Mouse (Mus musculus): ENCODE data around the gene Prrt3.

Gene Prrt3

GRCm38 (mm10) chr6:113464040-113464439 is 37.7 kb downstream of the Prrt3 start:
- in situ Hi-C loops (cut with MboI; ENCODE audit: low pct_unique_long_range_greater_than_20kb in 1 of 2, low sequenced_read_pairs in 2 of 2, unreplicated experiment in 1 of 2): no loop called here

- in situ Hi-C loops (cut with MboI; ENCODE audit: low pct_unique_long_range_greater_than_20kb in 1 of 2, low sequenced_read_pairs in 2 of 2, unreplicated experiment in 1 of 2): no loop called here
Observed at GRCm38 (mm10) chr6:113458635-113459034, 43.1 kb downstream of the Prrt3 start.

- in situ Hi-C loops (cut with MboI; ENCODE audit: low pct_unique_long_range_greater_than_20kb in 1 of 2, low sequenced_read_pairs in 2 of 2, unreplicated experiment in 1 of 2): no loop called here
Observed at GRCm38 (mm10) chr6:113457952-113458534, 43.7 kb downstream of the Prrt3 start, which contains the start of gene Il17re. Il17re (plus strand) TSS chr6:113458484.

- in situ Hi-C loops (cut with MboI; ENCODE audit: low pct_unique_long_range_greater_than_20kb in 1 of 2, low sequenced_read_pairs in 2 of 2, unreplicated experiment in 1 of 2): no loop called here
Observed at GRCm38 (mm10) chr6:113455007-113455406, 46.7 kb downstream of the Prrt3 start.

GRCm38 (mm10) chr6:113451839-113452238 is 49.9 kb downstream of the Prrt3 start:
- in situ Hi-C loops (cut with MboI; ENCODE audit: low pct_unique_long_range_greater_than_20kb in 1 of 2, low sequenced_read_pairs in 2 of 2, unreplicated experiment in 1 of 2): no loop called here

- in situ Hi-C loops (cut with MboI; ENCODE audit: low pct_unique_long_range_greater_than_20kb in 1 of 2, low sequenced_read_pairs in 2 of 2, unreplicated experiment in 1 of 2): no loop called here
Observed at GRCm38 (mm10) chr6:113447639-113448038, 54.1 kb downstream of the Prrt3 start.

GRCm38 (mm10) chr6:113444207-113444965 is 57.3 kb downstream of the Prrt3 start:
- in situ Hi-C loops (cut with MboI; ENCODE audit: low pct_unique_long_range_greater_than_20kb in 1 of 2, low sequenced_read_pairs in 2 of 2, unreplicated experiment in 1 of 2): no loop called here
